ENCODE assay signal across 12 mouse cellular contexts in the genomic region with DNA sequence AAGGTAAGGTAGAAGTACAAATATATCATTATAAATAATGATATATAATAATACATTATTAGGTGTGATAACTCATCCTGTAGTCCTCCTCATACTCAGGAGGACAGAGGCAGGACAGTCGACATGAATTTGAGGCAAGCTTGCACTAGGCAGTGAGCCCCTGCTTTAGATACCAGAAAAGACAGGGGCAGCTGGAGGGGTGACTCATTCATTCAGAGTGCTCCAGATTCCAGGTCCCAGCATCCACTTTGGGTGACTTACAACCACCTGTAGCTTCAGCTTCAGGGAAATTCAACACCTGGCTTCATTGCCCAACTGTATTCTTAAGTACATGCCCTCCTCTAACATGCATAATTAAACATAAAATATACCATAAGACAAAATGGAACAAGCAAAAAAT.
"Had no signal": no experiment of that assay in that cellular context is flagged by ENCODE, and none has a peak within 500 bp of the region (broad histone marks: within the 10 kb centered on the region; RNA-seq: fewer than 3 reads in every experiment).

No protein-coding gene starts in this region.

- DNase-seq: gastrocnemius, adult 2 months; gastrocnemius, postnatal 10 days; gastrocnemius, postnatal 25 days; heart, adult 18-20 months; heart, postnatal 10 days; heart, postnatal 4 days; kidney, adult 9 months; kidney, postnatal 14 days; kidney, postnatal 36 days; layer of hippocampus, adult 9-11 months; layer of hippocampus, postnatal 36 days; left cerebral cortex, postnatal 4 days had no signal
